Mouse (Mus musculus) hindbrain, postnatal 0 days (tissue): ENCODE data around the gene Dhrs7. TPM values are rescaled to one million over a fixed set of nuclear protein-coding genes. Genes with fewer than 3 reads are reported as not detected.

Experiments used
- ATAC-seq: fragments of 200-750 bp; cut with Nextera tagmentation; 2 replicates; pipeline ENCODE4 v1.8.0; 2017; ENCODE audit warnings: mild to moderate bottlenecking, moderate TSS enrichment, moderate library complexity
- DNase-seq: peaks from one replicate; pipeline ENCODE4 v3.0.0-alpha.2; 2015; ENCODE audit warnings: low spot score
- H3K27ac ChIP-seq: fragments of 300-500 bp; sonication (generic); 2 replicates; pipeline ENCODE4 v1.5.1; 2014; ENCODE audit warnings: mild to moderate bottlenecking
- H3K27me3 ChIP-seq: fragments of 300-500 bp; sonication (generic); 2 replicates; pipeline ENCODE4 v1.6.1; 2014; ENCODE audit warnings: low read length, mixed read lengths; ENCODE audit not compliant: insufficient read depth
- H3K36me3 ChIP-seq: fragments of 300-500 bp; sonication (generic); 2 replicates; pipeline ENCODE4 v1.6.1; 2014; ENCODE audit warnings: low read length, mixed read lengths; ENCODE audit not compliant: insufficient read depth
- H3K4me1 ChIP-seq: fragments of 300-500 bp; sonication (generic); 2 replicates; pipeline ENCODE4 v1.6.1; 2014; ENCODE audit warnings: antibody characterized with exemption, low read length, mixed read lengths; ENCODE audit not compliant: insufficient read depth
- H3K4me2 ChIP-seq: fragments of 300-500 bp; sonication (generic); 2 replicates; pipeline ENCODE4 v1.6.1; 2014; ENCODE audit warnings: low read depth, mild to moderate bottlenecking, low read length, moderate library complexity, mixed read lengths
- H3K4me3 ChIP-seq: fragments of 300-500 bp; sonication (generic); 2 replicates; pipeline ENCODE4 v1.5.1; 2014; ENCODE audit warnings: low read length
- H3K9ac ChIP-seq: fragments of 300-500 bp; sonication (generic); replicated peaks from 2 replicates; pipeline ENCODE4 v1.6.1; 2014; ENCODE audit warnings: mild to moderate bottlenecking, low read length, moderate library complexity, mixed read lengths
- H3K9me3 ChIP-seq: fragments of 300-500 bp; sonication (generic); 2 replicates; pipeline ENCODE4 v1.6.1; 2016; ENCODE audit warnings: low read length, mixed read lengths
- CTCF ChIP-seq: IDR thresholded peaks from 2 replicates; pipeline ENCODE4 v1.5.1; 2016; ENCODE audit warnings: antibody characterized with exemption, control low read depth, low read depth
- WGBS: fragments of 180-500 bp; shearing (Covaris S2); extraction: QIAGEN DNeasy Blood & Tissue Kit; methylation state at CpG from one replicate; pipeline ENCODE4 v1.1.7; 2014; 5-methylcytosine and 5-hydroxymethylcytosine counted together
- polyA plus RNA-seq: library from polyadenylated mRNA; unstranded; fragments of >200 nt; fragmentation: Nextera tagmentation; extraction: Ambion mirVana; gene quantifications from 2 replicates; pipeline ENCODE4 v1.2.1, GENCODE M21; 2015
- total RNA-seq: library from RNA; depleted of rRNA; stranded (reverse); fragments of >200 nt; gene quantifications from 2 replicates; pipeline ENCODE4 v1.2.3, GENCODE M21; 2014

The Dhrs7 gene
- total and polyA plus RNA-seq, 2 experiments from 2014 or later: 14.7 to 31.9 TPM

DNA sequence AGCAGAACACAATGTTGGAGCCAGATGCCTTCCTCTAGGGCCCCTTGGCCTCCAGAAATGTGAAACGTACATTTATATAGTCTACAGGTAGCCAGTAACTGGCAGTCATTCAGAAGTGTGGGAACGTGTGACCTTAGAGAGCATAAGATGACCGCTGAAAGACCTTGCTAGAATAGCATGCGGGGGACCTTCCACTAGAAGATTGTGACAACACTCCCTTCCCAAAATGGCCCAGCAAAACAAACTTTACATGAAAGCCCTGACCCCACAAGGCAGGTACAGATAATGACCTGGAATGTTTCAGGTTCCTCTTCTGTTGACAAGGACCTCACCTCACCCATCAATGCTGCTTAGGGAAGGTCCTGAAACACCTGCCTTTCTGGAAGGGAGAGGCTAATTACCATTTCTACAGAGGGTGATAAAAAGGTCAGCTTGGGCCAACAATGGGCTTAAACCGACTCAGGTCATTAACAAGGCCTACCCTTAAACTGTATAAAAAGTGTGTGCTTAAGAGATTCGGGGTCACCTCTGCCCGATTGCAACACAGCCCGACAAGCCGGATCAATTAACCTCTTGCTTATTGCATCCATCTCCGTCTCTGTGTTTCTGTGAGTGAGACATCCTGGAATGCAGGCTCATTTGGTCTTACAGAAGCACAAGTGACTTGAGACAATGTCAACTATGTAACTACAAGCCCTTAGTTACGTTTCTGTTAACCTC, 14.9 kb downstream of the Dhrs7 start, which contains the start of gene Gm4756:
TSS of gene Gm4756 (minus strand) at position 51 of the 720 bp plus-strand sequence.
- DNase-seq (no peak), ATAC-seq (no peak)
- no peak within 1 kb of the TSS for H3K4me2 ChIP-seq
- TF ChIP-seq CTCF: no peak
- H3K27ac ChIP-seq: no peak within 1 kb of the TSS
- no peaks in the 10 kb centered on the region for H3K9me3 ChIP-seq
- no peak within 1 kb of the TSS for H3K9ac ChIP-seq
- H3K27me3 ChIP-seq: no peaks in the 10 kb centered on the region
- no peak within 1 kb of the TSS for H3K4me3 ChIP-seq
- no peaks in the 10 kb centered on the region for H3K4me1 ChIP-seq
- no peaks in the 10 kb centered on the region for H3K36me3 ChIP-seq
- WGBS: 85% methylated on average over 11 of the region's 11 CpGs

DNA sequence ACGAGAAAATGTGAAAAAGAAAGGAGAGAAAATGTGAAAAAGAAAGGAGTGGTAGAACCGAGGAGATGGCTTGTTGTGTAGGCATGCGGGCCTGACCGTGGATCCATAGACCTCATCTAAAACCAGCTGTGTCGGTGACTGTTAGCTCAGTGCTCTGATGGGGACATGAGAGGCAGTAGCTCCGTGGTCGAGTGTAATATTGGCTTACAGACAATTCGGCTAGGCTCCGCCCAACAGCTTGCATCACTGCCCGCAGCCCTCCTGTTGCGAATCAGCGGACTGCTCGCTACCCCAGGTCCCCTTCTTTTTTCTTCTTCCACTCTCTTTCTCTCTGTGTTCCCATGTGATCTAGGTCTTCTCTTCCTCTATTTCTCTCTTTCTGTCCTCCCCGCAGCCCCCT, 15.8 kb downstream of the Dhrs7 start:
- Histone ChIP-seq H3K36me3 (no peaks in the 10 kb centered on the region), H3K27me3 (no peaks in the 10 kb centered on the region), H3K4me1 (no peaks in the 10 kb centered on the region), H3K4me3 (no peak overlapping the region), H3K9ac (no peak overlapping the region), H3K9me3 (no peaks in the 10 kb centered on the region), H3K4me2 (no peak overlapping the region), H3K27ac (no peak overlapping the region)
- no peak for ATAC-seq
- WGBS: 96% methylated on average over 14 of the region's 14 CpGs
- no peak for DNase-seq
- no peak for TF ChIP-seq CTCF

DNA sequence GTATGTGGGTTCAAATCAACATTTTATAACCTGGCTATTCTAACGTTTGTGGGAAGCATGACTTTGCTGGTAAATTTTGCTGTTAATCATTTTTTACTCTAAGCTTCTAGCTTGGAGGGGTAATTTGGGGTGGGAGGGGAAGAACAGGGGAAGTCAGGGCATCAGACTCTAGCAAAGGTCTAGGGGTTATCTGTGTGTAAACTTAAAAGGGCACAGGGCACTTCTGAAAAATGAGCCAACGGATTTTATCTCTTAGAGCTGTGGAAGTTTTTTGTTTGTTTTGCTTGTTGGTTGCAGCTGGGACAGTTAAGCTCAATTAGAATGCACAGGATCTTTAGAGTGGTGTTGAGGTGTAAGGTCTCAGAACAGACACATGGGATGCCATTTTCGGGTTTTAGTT, 26.7 kb downstream of the Dhrs7 start:
- Histone ChIP-seq H3K4me1 (no peaks in the 10 kb centered on the region), H3K36me3 (no peaks in the 10 kb centered on the region), H3K27ac (no peak overlapping the region), H3K9me3 (no peaks in the 10 kb centered on the region), H3K4me2 (no peak overlapping the region), H3K9ac (no peak overlapping the region), H3K4me3 (no peak overlapping the region), H3K27me3 (no peaks in the 10 kb centered on the region)
- 92% methylated on average over 3 of the region's 3 CpGs for WGBS
- DNase-seq (no peak), ATAC-seq (no peak)
- no peak for TF ChIP-seq CTCF

DNA sequence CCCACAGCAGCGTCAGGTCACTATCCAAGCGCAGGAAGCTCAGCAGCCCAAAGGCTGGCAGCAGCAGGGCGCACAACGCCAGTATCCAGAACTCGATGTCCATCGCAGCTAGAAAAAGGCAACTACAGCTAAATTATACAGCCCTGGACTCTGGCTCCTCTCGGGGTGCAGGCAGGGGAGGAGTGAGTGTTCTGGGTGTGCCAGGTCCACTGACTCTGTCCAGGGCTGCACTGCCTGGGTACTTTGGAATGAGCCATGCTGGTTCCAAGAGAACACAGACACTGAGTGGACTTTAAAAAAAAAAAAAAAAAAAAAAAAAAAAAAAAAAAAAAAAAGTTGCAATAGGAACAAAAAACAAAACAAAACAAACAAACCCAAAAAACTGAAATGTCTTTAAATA, 36.0 kb downstream of the Dhrs7 start:
- H3K36me3 ChIP-seq: no peaks in the 10 kb centered on the region
- H3K4me1 ChIP-seq: no peaks in the 10 kb centered on the region
- no peak overlapping the region for H3K9ac ChIP-seq
- no peak for TF ChIP-seq CTCF
- no peak overlapping the region for H3K4me2 ChIP-seq
- no peak overlapping the region for H3K27ac ChIP-seq
- H3K4me3 ChIP-seq: no peak overlapping the region
- no peaks in the 10 kb centered on the region for H3K27me3 ChIP-seq
- WGBS: 94% methylated on average over 7 of the region's 7 CpGs
- ATAC-seq (no peak), DNase-seq (no peak)
- H3K9me3 ChIP-seq: no peaks in the 10 kb centered on the region

DNA sequence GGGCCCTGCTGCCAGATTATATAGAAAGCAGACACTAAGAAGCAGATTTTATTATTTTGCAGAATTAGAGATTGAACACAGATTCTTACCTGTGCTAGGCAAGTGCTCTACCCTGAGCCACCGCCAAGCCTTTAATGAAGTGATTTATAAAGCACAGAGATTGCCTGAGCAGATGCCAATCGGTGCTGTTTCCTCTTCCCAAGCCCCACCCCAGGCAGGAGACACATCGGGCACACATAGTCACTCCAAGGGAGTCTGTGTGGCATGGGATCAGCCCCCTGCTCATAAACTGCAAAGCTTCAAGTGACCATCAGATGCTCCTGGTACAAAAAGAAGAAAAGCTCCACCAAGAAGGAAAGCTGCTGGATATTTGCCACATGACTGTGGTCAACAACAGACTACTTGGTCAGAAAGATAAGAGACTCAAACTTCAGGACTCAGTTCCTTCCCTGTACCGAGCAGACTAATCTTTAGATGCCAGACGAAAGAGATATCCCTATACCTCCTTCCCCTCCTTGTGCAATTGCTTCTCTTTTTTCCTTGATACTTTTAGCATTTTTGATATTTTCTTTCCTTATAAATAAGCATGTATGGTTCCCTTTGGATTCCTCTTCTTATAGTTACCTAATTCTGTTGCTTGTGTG, 41.7 kb downstream of the Dhrs7 start:
- Histone ChIP-seq H3K27me3 (no peaks in the 10 kb centered on the region), H3K9me3 (no peaks in the 10 kb centered on the region), H3K9ac (no peak overlapping the region), H3K36me3 (no peaks in the 10 kb centered on the region), H3K4me2 (no peak overlapping the region), H3K4me3 (no peak overlapping the region), H3K4me1 (no peaks in the 10 kb centered on the region), H3K27ac (no peak overlapping the region)
- no peak for DNase-seq
- no peak for ATAC-seq
- WGBS: 83% methylated on average over 5 of the region's 5 CpGs
- no peak for TF ChIP-seq CTCF

DNA sequence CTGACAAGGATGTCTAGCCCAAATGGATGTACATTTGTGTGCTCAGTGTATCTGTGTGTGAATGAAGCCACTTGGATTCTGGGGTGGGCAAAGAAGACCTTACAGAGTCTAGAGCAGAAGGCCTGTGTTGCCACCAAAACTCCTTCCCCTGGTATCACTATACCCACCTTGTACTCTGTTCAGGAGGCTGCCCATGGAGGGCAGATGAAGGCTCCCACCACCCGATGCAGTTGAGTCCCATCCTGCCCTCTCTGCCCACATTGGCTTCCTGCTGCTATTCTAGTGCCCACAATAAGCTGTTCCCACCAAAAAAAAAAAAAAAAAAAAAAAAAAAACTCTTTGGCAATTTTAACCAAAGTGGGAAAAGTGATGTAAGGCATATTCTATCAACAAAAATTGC, 43.3 kb downstream of the Dhrs7 start:
- TF ChIP-seq CTCF: no peak
- Histone ChIP-seq H3K9me3 (no peaks in the 10 kb centered on the region), H3K9ac (no peak overlapping the region), H3K4me3 (no peak overlapping the region), H3K27me3 (no peaks in the 10 kb centered on the region), H3K4me1 (no peaks in the 10 kb centered on the region), H3K36me3 (no peaks in the 10 kb centered on the region), H3K4me2 (no peak overlapping the region), H3K27ac (no peak overlapping the region)
- ATAC-seq: no peak
- WGBS: 84% methylated on average over 1 of the region's 1 CpGs
- DNase-seq: no peak

DNA sequence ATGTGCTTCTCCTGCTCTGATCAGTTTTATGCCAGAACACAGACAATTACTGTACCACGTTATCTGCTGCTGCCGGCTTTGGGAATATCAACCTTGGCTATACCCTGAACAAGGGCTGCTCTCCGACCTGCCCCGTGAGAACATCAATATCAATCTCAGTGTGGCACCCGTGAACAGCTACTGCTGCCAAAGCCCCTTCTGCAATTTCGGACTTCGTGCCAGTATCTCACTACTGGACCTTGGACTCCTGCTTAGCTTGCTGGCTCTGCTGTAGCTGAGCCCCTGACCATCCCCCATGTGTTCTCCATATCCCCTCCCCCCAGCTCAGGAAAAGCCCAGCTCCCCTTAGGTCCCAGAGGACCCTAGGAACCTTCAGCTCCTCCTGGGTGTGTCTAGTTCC, 43.9 kb downstream of the Dhrs7 start:
- Histone ChIP-seq H3K27ac (no peak overlapping the region), H3K4me2 (no peak overlapping the region), H3K9ac (no peak overlapping the region), H3K4me1 (no peaks in the 10 kb centered on the region), H3K27me3 (no peaks in the 10 kb centered on the region), H3K9me3 (no peaks in the 10 kb centered on the region), H3K36me3 (no peaks in the 10 kb centered on the region), H3K4me3 (no peak overlapping the region)
- no peak for TF ChIP-seq CTCF
- DNase-seq: no peak
- WGBS: 80% methylated on average over 7 of the region's 7 CpGs
- no peak for ATAC-seq
